Mouse (Mus musculus): ENCODE data around the gene Ccdc194. TPM values are rescaled to one million over a fixed set of nuclear protein-coding genes. Genes with fewer than 3 reads are reported as not detected.
"Not testable (repeated sequence)": the region's sequence is repeated elsewhere in the genome, so short reads cannot be mapped to it uniquely, and the experiment has no call there.

Ccdc194 gene
- total and polyA plus RNA-seq, 2 experiments from 2014 or later, result 0.27 TPM; not detected in 1

DNA sequence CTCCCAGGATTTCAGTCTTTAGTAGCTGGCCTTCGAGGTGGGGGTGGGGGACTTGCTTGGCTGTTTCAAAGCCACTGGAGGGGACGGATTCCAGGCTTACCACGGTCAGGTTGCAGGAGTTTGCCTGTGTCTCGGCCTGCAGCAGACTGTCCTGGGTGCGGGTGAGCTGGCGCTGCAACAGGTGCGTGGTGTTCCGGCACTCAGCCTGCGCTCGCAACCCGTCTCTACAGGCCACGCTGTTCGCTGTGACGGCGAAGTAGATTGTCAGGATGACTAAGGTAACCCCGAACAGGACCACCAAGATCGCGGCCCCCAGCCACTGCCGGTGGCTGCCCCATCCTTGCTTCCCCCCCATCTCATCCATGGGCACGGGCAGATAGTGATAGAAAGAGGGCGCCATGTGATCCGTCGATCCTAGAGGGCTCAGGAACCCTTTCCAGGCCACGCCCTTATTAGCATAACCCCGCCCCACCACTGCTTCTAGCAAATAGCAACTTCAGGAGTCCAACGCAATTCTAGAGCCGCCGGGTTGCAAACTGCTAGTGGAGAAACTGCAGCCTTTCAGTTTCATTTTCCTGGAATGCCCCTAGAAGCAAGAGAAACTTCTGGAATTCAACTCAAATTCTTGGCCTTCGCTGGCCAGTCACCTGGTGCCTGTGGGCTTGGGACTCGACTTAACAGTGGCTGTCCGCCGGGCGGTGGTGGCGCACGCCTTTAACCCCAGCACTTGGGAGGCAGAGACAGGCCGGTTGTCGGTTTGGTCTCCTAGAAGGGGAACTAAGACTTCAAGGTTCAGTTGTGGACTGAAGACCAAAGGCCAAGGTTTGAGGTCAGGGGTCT is 11.7 kb upstream of the Ccdc194 start, which contains the start of gene Bst2:
TSS of gene Bst2 (minus strand) at position 429 of the 840 bp plus-strand sequence.
- Histone ChIP-seq H3K4me3 (ENCODE audit: low read depth, low read length) (peak within 1 kb of the TSS; percentile 30), H3K9me3 (ENCODE audit: low read length) (no peaks in the 10 kb centered on the region), H3K27ac (ENCODE audit: low read depth, low read length) (no peak within 1 kb of the TSS), H3K4me2 (ENCODE audit: low read depth, low read length, poor library complexity, severe bottlenecking) (peak within 1 kb of the TSS; percentile 39), H3K9ac (replicated peaks; ENCODE audit: low read length, poor library complexity, severe bottlenecking) (0 out of 2 replicates have a peak within 1 kb of the TSS, but pooled peaks have one; percentile 42), H3K36me3 (ENCODE audit: insufficient read depth, low read length) (no peaks in the 10 kb centered on the region), H3K4me1 (ENCODE audit: insufficient read depth, low read length) (0 out of 2 replicates have a peak, but pooled peaks cover 3% of the 10 kb centered on the region), H3K27me3 (ENCODE audit: insufficient read depth, low read length) (0 out of 2 replicates have a peak, but pooled peaks cover 5% of the 10 kb centered on the region)
- TF ChIP-seq CTCF (IDR thresholded peaks at IDR 0.05), result no peak
- no peak for ATAC-seq (ENCODE audit: low FRiP score)
- WGBS, result 3% methylated on average over 37 of the region's 37 CpGs
- DNase-seq (ENCODE audit: low spot score), result peak; percentile 55

DNA sequence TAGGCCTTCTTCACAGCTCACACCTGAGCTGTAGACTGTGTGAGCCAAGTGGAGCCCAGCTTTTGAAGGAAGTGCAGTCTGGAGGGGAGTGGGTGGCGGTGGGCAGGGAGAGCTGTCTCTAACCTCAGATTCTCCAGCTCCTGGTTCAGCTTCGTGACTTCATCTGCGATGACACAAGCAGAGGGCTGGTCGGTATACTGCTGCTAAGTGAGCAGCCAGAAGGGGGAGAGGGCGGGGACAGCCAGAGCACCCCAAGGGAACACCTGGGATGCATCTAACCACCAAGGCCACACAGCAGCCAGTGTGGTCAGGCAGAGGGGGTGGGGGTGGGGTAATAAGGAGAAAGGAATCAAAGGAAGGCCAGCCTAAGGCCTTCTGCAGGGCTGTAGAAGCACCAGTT is 10.2 kb upstream of the Ccdc194 start:
- 68% methylated on average over 5 of the region's 5 CpGs for WGBS
- Histone ChIP-seq H3K4me3 (ENCODE audit: low read depth, low read length) (no peak overlapping the region), H3K27ac (ENCODE audit: low read depth, low read length) (no peak overlapping the region), H3K9me3 (ENCODE audit: low read length) (no peaks in the 10 kb centered on the region), H3K4me2 (ENCODE audit: low read depth, low read length, poor library complexity, severe bottlenecking) (no peak overlapping the region), H3K27me3 (ENCODE audit: insufficient read depth, low read length) (0 out of 2 replicates have a peak, but pooled peaks cover 5% of the 10 kb centered on the region), H3K4me1 (ENCODE audit: insufficient read depth, low read length) (0 out of 2 replicates have a peak, but pooled peaks cover 3% of the 10 kb centered on the region), H3K36me3 (ENCODE audit: insufficient read depth, low read length) (no peaks in the 10 kb centered on the region), H3K9ac (replicated peaks; ENCODE audit: low read length, poor library complexity, severe bottlenecking) (no peak overlapping the region)
- DNase-seq (ENCODE audit: low spot score), result no peak
- no peak for ATAC-seq (ENCODE audit: low FRiP score)
- no peak for TF ChIP-seq CTCF (IDR thresholded peaks at IDR 0.05)

DNA sequence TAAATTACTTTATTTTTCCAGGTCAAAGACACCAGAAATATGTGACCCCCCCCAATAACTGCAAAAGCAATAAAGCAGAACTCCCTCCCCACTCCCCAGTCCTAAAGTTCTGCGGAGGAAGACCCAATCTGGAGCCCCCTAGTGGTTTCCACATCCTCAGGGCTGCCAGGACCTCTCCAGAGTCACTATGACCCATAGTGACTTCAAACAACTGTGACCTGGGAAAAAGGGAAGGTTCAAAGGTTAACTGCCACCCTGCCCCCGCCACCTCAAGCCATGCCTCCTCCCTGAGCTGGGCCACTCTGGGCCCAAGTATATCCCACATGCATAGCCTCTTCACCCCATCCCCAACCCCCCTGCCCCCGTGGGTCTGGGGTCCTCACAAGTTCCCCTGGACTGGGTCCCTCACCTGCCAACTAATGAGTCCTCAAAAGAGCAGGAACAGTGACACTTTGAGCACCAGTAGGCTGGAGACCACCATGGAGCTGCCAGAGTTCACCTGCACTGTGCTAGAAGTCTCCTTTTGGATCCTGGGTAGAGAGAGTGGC is 8.8 kb upstream of the Ccdc194 start:
- H3K9me3 ChIP-seq (ENCODE audit: low read length), result no peaks in the 10 kb centered on the region
- 23% methylated on average over 3 of the region's 3 CpGs for WGBS
- 0 out of 2 replicates have a peak, but pooled peaks have one; percentile 21 for TF ChIP-seq CTCF (IDR thresholded peaks at IDR 0.05)
- ATAC-seq (ENCODE audit: low FRiP score), result no peak
- H3K9ac ChIP-seq (replicated peaks; ENCODE audit: low read length, poor library complexity, severe bottlenecking), result no peak overlapping the region
- H3K27ac ChIP-seq (ENCODE audit: low read depth, low read length), result no peak overlapping the region
- no peak overlapping the region for H3K4me2 ChIP-seq (ENCODE audit: low read depth, low read length, poor library complexity, severe bottlenecking)
- no peaks in the 10 kb centered on the region for H3K36me3 ChIP-seq (ENCODE audit: insufficient read depth, low read length)
- no peak for DNase-seq (ENCODE audit: low spot score)
- 0 out of 2 replicates have a peak, but pooled peaks cover 3% of the 10 kb centered on the region for H3K4me1 ChIP-seq (ENCODE audit: insufficient read depth, low read length)
- 0 out of 2 replicates have a peak, but pooled peaks cover 5% of the 10 kb centered on the region for H3K27me3 ChIP-seq (ENCODE audit: insufficient read depth, low read length)
- H3K4me3 ChIP-seq (ENCODE audit: low read depth, low read length), result no peak overlapping the region

DNA sequence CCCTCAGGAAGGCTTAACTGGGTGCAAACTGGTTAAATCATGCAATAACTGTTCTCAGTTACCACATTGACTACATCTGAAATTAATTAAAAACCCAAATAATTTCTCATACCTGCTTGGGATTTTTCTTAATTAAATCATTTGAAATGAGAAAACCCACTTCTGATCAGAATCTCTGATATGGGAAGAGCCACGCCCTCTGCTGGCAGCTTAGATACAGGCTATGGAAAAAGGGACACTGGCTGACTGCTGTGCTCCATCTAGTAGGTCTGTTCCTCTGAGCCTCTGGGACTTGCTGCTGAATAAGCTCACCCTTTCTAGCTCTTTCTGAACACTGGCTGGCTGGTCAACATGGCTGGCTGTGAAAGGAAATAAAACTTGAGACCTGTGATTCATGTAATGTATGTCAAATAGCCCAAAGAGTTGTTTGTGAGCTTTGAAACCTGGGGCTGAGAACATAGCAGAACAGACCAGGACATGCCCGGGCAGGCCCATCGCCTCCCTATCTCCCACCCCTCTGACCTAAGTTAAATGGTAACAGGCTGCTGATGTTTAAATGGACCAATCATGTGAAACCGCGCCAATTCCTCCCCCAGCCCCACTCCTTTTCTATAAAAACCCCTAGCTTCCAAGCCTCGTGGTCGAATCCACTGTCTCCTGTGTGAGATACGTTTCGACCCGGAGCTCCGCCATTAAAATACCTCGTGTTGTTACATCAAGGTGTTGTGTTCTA is 5.4 kb upstream of the Ccdc194 start:
- not testable (repeated sequence) for H3K4me1 ChIP-seq (ENCODE audit: insufficient read depth, low read length); H3K36me3 ChIP-seq (ENCODE audit: insufficient read depth, low read length); ATAC-seq (ENCODE audit: low FRiP score); H3K9ac ChIP-seq (replicated peaks; ENCODE audit: low read length, poor library complexity, severe bottlenecking); H3K4me3 ChIP-seq (ENCODE audit: low read depth, low read length); H3K27ac ChIP-seq (ENCODE audit: low read depth, low read length); H3K4me2 ChIP-seq (ENCODE audit: low read depth, low read length, poor library complexity, severe bottlenecking); H3K9me3 ChIP-seq (ENCODE audit: low read length)
- DNase-seq (ENCODE audit: low spot score), result peak; percentile 51
- TF ChIP-seq CTCF (IDR thresholded peaks at IDR 0.05), result peak; percentile 61
- H3K27me3 ChIP-seq (ENCODE audit: insufficient read depth, low read length), result peaks cover 13% of the 10 kb centered on the region
- WGBS, result 64% methylated on average over 5 of the region's 12 CpGs

DNA sequence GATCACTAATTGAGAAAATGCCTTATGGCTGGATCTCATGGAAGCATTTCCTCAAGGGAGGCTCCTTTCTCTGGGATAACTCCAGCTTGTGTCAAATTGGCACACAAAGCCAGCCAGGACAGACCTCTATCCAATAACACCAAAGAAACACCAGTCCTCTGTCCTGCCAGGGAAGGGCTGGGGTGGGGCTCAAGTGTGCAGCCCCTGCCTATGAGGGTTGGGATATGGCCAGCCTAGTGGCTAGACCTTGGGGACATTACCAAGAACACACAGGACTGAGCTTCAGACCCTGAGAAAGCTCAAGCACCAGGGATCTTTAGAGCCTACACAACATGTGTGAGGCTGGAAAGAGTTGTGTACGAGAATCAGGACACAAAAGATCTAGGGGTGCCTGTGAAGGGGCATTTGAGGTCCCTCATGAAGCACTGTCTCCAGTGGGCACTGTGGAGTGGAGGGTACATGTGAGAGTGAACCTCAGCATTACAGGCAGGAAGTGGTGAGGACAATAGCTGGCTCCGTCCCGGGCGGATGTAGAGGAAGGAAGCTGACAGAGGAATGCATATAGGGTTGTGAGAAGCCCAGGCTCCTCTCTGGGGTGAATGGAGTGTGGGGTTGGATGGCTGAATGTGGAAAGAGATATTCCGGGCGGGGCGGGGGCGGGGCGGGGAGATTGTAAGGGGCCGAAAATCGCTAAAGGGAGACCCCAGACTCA is 3.0 kb upstream of the Ccdc194 start:
- Histone ChIP-seq H3K9me3 (ENCODE audit: low read length) (no peaks in the 10 kb centered on the region), H3K9ac (replicated peaks; ENCODE audit: low read length, poor library complexity, severe bottlenecking) (no peak overlapping the region), H3K4me1 (ENCODE audit: insufficient read depth, low read length) (no peaks in the 10 kb centered on the region), H3K4me3 (ENCODE audit: low read depth, low read length) (no peak overlapping the region), H3K27ac (ENCODE audit: low read depth, low read length) (0 out of 2 replicates have a peak overlapping the region, but pooled peaks have one; percentile 12), H3K36me3 (ENCODE audit: insufficient read depth, low read length) (no peaks in the 10 kb centered on the region), H3K27me3 (ENCODE audit: insufficient read depth, low read length) (peaks cover 17% of the 10 kb centered on the region), H3K4me2 (ENCODE audit: low read depth, low read length, poor library complexity, severe bottlenecking) (no peak overlapping the region)
- 83% methylated on average over 11 of the region's 11 CpGs for WGBS
- ATAC-seq (ENCODE audit: low FRiP score), result no peak
- DNase-seq (ENCODE audit: low spot score), result no peak
- TF ChIP-seq CTCF (IDR thresholded peaks at IDR 0.05), result no peak

Data from midbrain, postnatal 0 days (tissue).